Mouse (Mus musculus): ENCODE data around the gene Myocd.

- TF ChIP-seq CTCF (IDR thresholded peaks at IDR 0.05; ENCODE audit: extremely low read depth, insufficient read length, insufficient replicate concordance, low read depth, low read length) (no peak), POLR2A (IDR thresholded peaks at IDR 0.05; ENCODE audit: low read depth, low read length) (no peak)
These were observed 29.3 kb downstream of the Myocd start for GRCm38 (mm10) chr11:65240521-65240920.
